Comparison of ENCODE assay signal across 31 mouse cellular contexts in the genomic region with DNA sequence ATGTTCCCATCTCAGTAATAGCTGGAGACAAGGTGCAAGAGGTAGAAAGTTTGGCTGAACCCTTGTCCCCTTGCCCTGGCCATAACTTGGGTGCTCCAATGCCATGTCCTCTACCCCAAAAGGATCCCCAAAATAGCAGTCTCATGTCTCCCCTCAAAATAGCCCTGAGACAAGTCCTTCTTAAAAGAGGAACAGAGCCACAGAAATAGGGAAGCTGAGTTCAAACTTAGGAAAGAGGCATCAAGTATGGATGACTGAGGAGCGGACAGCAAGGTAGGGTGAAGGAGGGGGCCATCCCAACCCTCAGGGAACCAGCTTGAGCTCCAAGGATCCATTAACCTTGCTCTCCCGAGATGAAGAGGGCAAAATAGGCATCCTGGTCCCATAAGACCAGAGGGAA. TPM values are rescaled to one million over a fixed set of nuclear protein-coding genes. Genes with fewer than 3 reads are reported as not detected.
DNase-seq lines count a peak whose midpoint lies in the region; ATAC-seq and TF ChIP-seq lines count a peak whose summit lies in the region.
"Had no signal": no experiment of that assay in that cellular context is flagged by ENCODE, and none has a peak within 500 bp of the region (broad histone marks: within the 10 kb centered on the region; RNA-seq: fewer than 3 reads in every experiment).

No protein-coding gene starts in this region.

- no peak for ATAC-seq in lung, postnatal 0 days
- ATAC-seq in neutrophil, adult 5-6 weeks (ENCODE audit: extremely low read depth, insufficient number of reproducible peaks, low FRiP score, poor library complexity, severe bottlenecking): peak; percentile 28; the same call in 1 of the 2 replicates
- ATAC-seq in hindbrain, embryonic 11.5 days (ENCODE audit: low FRiP score): no peak
- ATAC-seq: forebrain, embryonic 16.5 days; intestine, postnatal 0 days; Patski had no signal

- H3K27me3 ChIP-seq in lung, postnatal 0 days (replicated peaks; ENCODE audit: insufficient read depth, low read length): no peaks in the 10 kb centered on the region
- no peaks in the 10 kb centered on the region for H3K27me3 ChIP-seq in midbrain, embryonic 10.5 days (ENCODE audit: low read depth, poor library complexity, severe bottlenecking)
- no peaks in the 10 kb centered on the region for H3K27me3 ChIP-seq in hindbrain, embryonic 11.5 days (ENCODE audit: control insufficient read depth, insufficient read depth, low read length)
- H3K27me3 ChIP-seq: heart, embryonic 15.5 days; hindbrain, embryonic 13.5 days; limb, embryonic 13.5 days; liver, embryonic 13.5 days; neural tube, embryonic 15.5 days; Patski had no signal

- H3K27ac ChIP-seq in lung, postnatal 0 days (ENCODE audit: low read length): no peak overlapping the region
- H3K27ac ChIP-seq in macrophage: peak overlapping the region; percentile 100
- no peak overlapping the region for H3K27ac ChIP-seq in midbrain, embryonic 10.5 days (replicated peaks)
- H3K27ac ChIP-seq in hindbrain, embryonic 11.5 days (ENCODE audit: low read depth, low read length): no peak overlapping the region
- H3K27ac ChIP-seq: heart, embryonic 15.5 days; hindbrain, embryonic 13.5 days; limb, embryonic 13.5 days; liver, embryonic 13.5 days; neural tube, embryonic 15.5 days had no signal

- H3K4me3 ChIP-seq in lung, postnatal 0 days (ENCODE audit: low read depth, low read length): no peak overlapping the region
- peak overlapping the region; percentile 92 for H3K4me3 ChIP-seq in macrophage (ENCODE audit: inconsistent target)
- H3K4me3 ChIP-seq in midbrain, embryonic 10.5 days: no peak overlapping the region
- no peak overlapping the region for H3K4me3 ChIP-seq in hindbrain, embryonic 11.5 days (ENCODE audit: low read depth, low read length)
- H3K4me3 ChIP-seq: erythroblast, embryonic 14.5 days; heart, embryonic 15.5 days; hindbrain, embryonic 13.5 days; limb, embryonic 13.5 days; liver, embryonic 13.5 days; neural tube, embryonic 15.5 days had no signal

- TF ChIP-seq CTCF in lung, postnatal 0 days (IDR thresholded peaks at IDR 0.05): no peak

- DNase-seq in lung, postnatal 0 days (ENCODE audit: low spot score): peak; percentile 35
- no peak for DNase-seq in lung, postnatal 25 days (ENCODE audit: low spot score)
- DNase-seq in brain, adult 2 months (ENCODE audit: low read depth, low spot score): peak; percentile 21
- no peak for DNase-seq in midbrain, embryonic 10.5 days (ENCODE audit: low spot score)
- DNase-seq in hindbrain, embryonic 11.5 days (ENCODE audit: low spot score): no peak
- no peak for DNase-seq in left cerebral cortex, postnatal 10 days (ENCODE audit: extremely low spot score in 1 of 2, low spot score in 2 of 2)
- DNase-seq: adrenal gland, postnatal 10 days; B cell, adult 2 months; cerebellum, adult 18-20 months; cerebellum, postnatal 10 days; kidney, adult 9 months; kidney, postnatal 10 days; liver, embryonic 13.5 days; lung, adult 18-20 months; lung, postnatal 10 days; midbrain, embryonic 14.5 days; thymus, postnatal 14 days had no signal

- 54% methylated on average over 2 of the region's 2 CpGs for WGBS in lung, postnatal 0 days
- WGBS in macrophage (ENCODE audit: missing documents): 4% methylated on average over 2 of the region's 2 CpGs
- WGBS in midbrain, embryonic 10.5 days: 73% methylated on average over 2 of the region's 2 CpGs
- WGBS in hindbrain, embryonic 11.5 days: 73% methylated on average over 2 of the region's 2 CpGs

- H3K79me2 ChIP-seq in macrophage (ENCODE audit: inconsistent target): peaks cover 64% of the 10 kb centered on the region

- no peak overlapping the region for H3K4me2 ChIP-seq in lung, postnatal 0 days (replicated peaks; ENCODE audit: low read depth, low read length)
- H3K4me2 ChIP-seq in hindbrain, embryonic 11.5 days (replicated peaks; ENCODE audit: low read depth, low read length): no peak overlapping the region
- H3K4me2 ChIP-seq: heart, embryonic 15.5 days; hindbrain, embryonic 13.5 days; limb, embryonic 13.5 days; liver, embryonic 13.5 days; neural tube, embryonic 15.5 days had no signal

- no peak for TF ChIP-seq EP300 in lung, postnatal 0 days (IDR thresholded peaks at IDR 0.05)

- no peaks in the 10 kb centered on the region for H3K9me3 ChIP-seq in lung, postnatal 0 days (ENCODE audit: low read length)
- H3K9me3 ChIP-seq in midbrain, embryonic 10.5 days (replicated peaks): no peaks in the 10 kb centered on the region
- H3K9me3 ChIP-seq in hindbrain, embryonic 11.5 days (ENCODE audit: control insufficient read depth, low read length): no peaks in the 10 kb centered on the region
- H3K9me3 ChIP-seq: heart, embryonic 15.5 days; hindbrain, embryonic 13.5 days; limb, embryonic 13.5 days; liver, embryonic 13.5 days; neural tube, embryonic 15.5 days had no signal

- intact Hi-C loops in left cerebral cortex, postnatal 10 days (cut with DNase I): no loop called here

- no peak overlapping the region for H3K9ac ChIP-seq in lung, postnatal 0 days (replicated peaks; ENCODE audit: low read depth)
- no peak overlapping the region for H3K9ac ChIP-seq in hindbrain, embryonic 11.5 days (ENCODE audit: low read depth, low read length)
- H3K9ac ChIP-seq: heart, embryonic 15.5 days; hindbrain, embryonic 13.5 days; limb, embryonic 13.5 days; liver, embryonic 13.5 days; neural tube, embryonic 15.5 days had no signal

- no peaks in the 10 kb centered on the region for H3K4me1 ChIP-seq in lung, postnatal 0 days (ENCODE audit: insufficient read depth, low read depth, low read length)
- H3K4me1 ChIP-seq in midbrain, embryonic 10.5 days: no peaks in the 10 kb centered on the region
- no peaks in the 10 kb centered on the region for H3K4me1 ChIP-seq in hindbrain, embryonic 11.5 days (replicated peaks; ENCODE audit: control insufficient read depth, insufficient read depth, low read length)
- H3K4me1 ChIP-seq: heart, embryonic 15.5 days; hindbrain, embryonic 13.5 days; limb, embryonic 13.5 days; neural tube, embryonic 15.5 days had no signal

- H3K36me3 ChIP-seq in lung, postnatal 0 days (ENCODE audit: insufficient read depth, low read length): no peaks in the 10 kb centered on the region
- H3K36me3 ChIP-seq in macrophage (ENCODE audit: inconsistent target): peaks cover 30% of the 10 kb centered on the region
- no peaks in the 10 kb centered on the region for H3K36me3 ChIP-seq in midbrain, embryonic 10.5 days
- H3K36me3 ChIP-seq in hindbrain, embryonic 11.5 days (ENCODE audit: control insufficient read depth, insufficient read depth, low read length): no peaks in the 10 kb centered on the region
- H3K36me3 ChIP-seq: heart, embryonic 15.5 days; hindbrain, embryonic 13.5 days; limb, embryonic 13.5 days; liver, embryonic 13.5 days; neural tube, embryonic 15.5 days had no signal

RNA-seq across cellular contexts. Expression of gene Trem2, which starts 1.1 kb away (rescaled TPM):
- polyA plus RNA-seq in lung, postnatal 0 days (2015; fragmentation: Nextera tagmentation; extraction: Ambion mirVana): 5.1 and 6.8 TPM in 2 replicates
- total RNA-seq in macrophage (2018; cell fraction: chromatin; rRNA removed): 100 to 1,000 TPM in 14 of 26 experiments, 10 to 100 TPM in 12; 29.1 to 515 (median 123) TPM
- 1,000 to 10,000 TPM in 13 of 26 experiments, 100 to 1,000 TPM in 13; 304 to 1,510 (median 741) TPM for total RNA-seq in macrophage (2018; cell fraction: cytosol; rRNA removed)
- total RNA-seq in macrophage (2018; cell fraction: nucleus; rRNA removed): 1,000 to 10,000 TPM in 6 of 26 experiments, 100 to 1,000 TPM in 20; 159 to 1,349 (median 465) TPM
- polyA plus RNA-seq in macrophage (2018): 965 to 1,222 TPM (median 1,131 TPM) in 3 replicates
- 2.6 and 3.7 TPM in 2 replicates for total RNA-seq in neutrophil, adult 5-6 weeks (2017)
- polyA plus RNA-seq in midbrain, embryonic 10.5 days (2016; fragmentation: Nextera tagmentation; extraction: Ambion mirVana): 1.7 and 2.3 TPM in 2 replicates
- 3.0 and 3.6 TPM in 2 replicates for polyA plus RNA-seq in hindbrain, embryonic 11.5 days (2014; fragmentation: Nextera tagmentation; extraction: Ambion mirVana)
- 1 to 10 TPM; 6.4 to 6.9 TPM for total RNA-seq in left cerebral cortex, postnatal 10 days (2021)
- total RNA-seq: megakaryocyte-erythroid progenitor cell, adult 5-6 weeks had no signal

RNA-seq across cellular contexts. Expression of gene Treml1, which starts 12.4 kb away (rescaled TPM):
- polyA plus RNA-seq in lung, postnatal 0 days (2015; fragmentation: Nextera tagmentation; extraction: Ambion mirVana): 4.3 and 5.0 TPM in 2 replicates
- total RNA-seq in macrophage (2018; cell fraction: chromatin; rRNA removed): 10 to 100 TPM in 21 of 26 experiments, 1 to 10 TPM in 5; 2.8 to 59.7 (median 18.2) TPM
- 1 to 10 TPM in 3 of 26 experiments, under 1 TPM in 20, not detected in 3; 0.18 to 2.1 (median 0.56) TPM for total RNA-seq in macrophage (2018; cell fraction: cytosol; rRNA removed)
- 10 to 100 TPM in 14 of 26 experiments, 1 to 10 TPM in 12; 1.4 to 39.3 (median 13.3) TPM for total RNA-seq in macrophage (2018; cell fraction: nucleus; rRNA removed)
- 2.0 to 2.7 TPM (median 2.4 TPM) in 3 replicates for polyA plus RNA-seq in macrophage (2018)
- total RNA-seq in neutrophil, adult 5-6 weeks (2017): 7.0 and 9.8 TPM in 2 replicates
- 2.0 and 2.7 TPM in 2 replicates for polyA plus RNA-seq in midbrain, embryonic 10.5 days (2016; fragmentation: Nextera tagmentation; extraction: Ambion mirVana)
- 2.2 and 3.1 TPM in 2 replicates for polyA plus RNA-seq in hindbrain, embryonic 11.5 days (2014; fragmentation: Nextera tagmentation; extraction: Ambion mirVana)
- total RNA-seq in left cerebral cortex, postnatal 10 days (2021): under 1 TPM; 0.45 to 0.99 TPM
- total RNA-seq: gastrocnemius, adult 8-10 months; layer of hippocampus, postnatal 25 days had no signal
- polyA plus RNA-seq: Patski had no signal

RNA-seq across cellular contexts. Expression of gene B430306N03Rik, which starts 31.3 kb away (rescaled TPM):
- 0.58 and 0.92 TPM in 2 replicates for polyA plus RNA-seq in lung, postnatal 0 days (2015; fragmentation: Nextera tagmentation; extraction: Ambion mirVana)
- total RNA-seq in macrophage (2018; cell fraction: chromatin; rRNA removed): 100 to 1,000 TPM in 1 of 26 experiments, 10 to 100 TPM in 23, 1 to 10 TPM in 2; 5.0 to 104 (median 38.2) TPM
- 10 to 100 TPM in 25 of 26 experiments, 1 to 10 TPM in 1; 8.4 to 75.4 (median 35.8) TPM for total RNA-seq in macrophage (2018; cell fraction: cytosol; rRNA removed)
- total RNA-seq in macrophage (2018; cell fraction: nucleus; rRNA removed): 100 to 1,000 TPM in 6 of 26 experiments, 10 to 100 TPM in 20; 14.3 to 189 (median 63.5) TPM
- 36.0 to 70.3 TPM (median 51.1 TPM) in 3 replicates for polyA plus RNA-seq in macrophage (2018)
- total RNA-seq in neutrophil, adult 5-6 weeks (2017): 99.2 and 102 TPM in 2 replicates
- polyA plus RNA-seq in midbrain, embryonic 10.5 days (2016; fragmentation: Nextera tagmentation; extraction: Ambion mirVana): 0.06 TPM in 1 of 2 replicates, not detected in the other
- 0.04 TPM in 1 of 2 replicates, not detected in the other for polyA plus RNA-seq in hindbrain, embryonic 11.5 days (2014; fragmentation: Nextera tagmentation; extraction: Ambion mirVana)
- total RNA-seq in left cerebral cortex, postnatal 10 days (2021): not detected
- total RNA-seq: gastrocnemius, adult 8-10 months had no signal
- polyA plus RNA-seq: forebrain, embryonic 11.5 days; forebrain, embryonic 16.5 days had no signal

RNA-seq across cellular contexts. Expression of gene Treml2, which starts 48.0 kb away (rescaled TPM):
- 0.40 and 0.54 TPM in 2 replicates for polyA plus RNA-seq in lung, postnatal 0 days (2015; fragmentation: Nextera tagmentation; extraction: Ambion mirVana)
- total RNA-seq in macrophage (2018; cell fraction: chromatin; rRNA removed): 10 to 100 TPM in 8 of 26 experiments, 1 to 10 TPM in 18; 1.0 to 22.0 (median 6.9) TPM
- total RNA-seq in macrophage (2018; cell fraction: cytosol; rRNA removed): 10 to 100 TPM in 22 of 26 experiments, 1 to 10 TPM in 4; 7.6 to 58.7 (median 25.9) TPM
- total RNA-seq in macrophage (2018; cell fraction: nucleus; rRNA removed): 10 to 100 TPM in 18 of 26 experiments, 1 to 10 TPM in 8; 5.2 to 57.1 (median 22.5) TPM
- polyA plus RNA-seq in macrophage (2018): 10.8 to 16.6 TPM (median 14.5 TPM) in 3 replicates
- 145 and 151 TPM in 2 replicates for total RNA-seq in neutrophil, adult 5-6 weeks (2017)
- polyA plus RNA-seq in midbrain, embryonic 10.5 days (2016; fragmentation: Nextera tagmentation; extraction: Ambion mirVana): 0.24 and 0.53 TPM in 2 replicates
- 0.08 and 0.09 TPM in 2 replicates for polyA plus RNA-seq in hindbrain, embryonic 11.5 days (2014; fragmentation: Nextera tagmentation; extraction: Ambion mirVana)
- total RNA-seq in left cerebral cortex, postnatal 10 days (2021): under 1 TPM; 0.36 to 0.51 TPM
- polyA plus RNA-seq: forebrain, embryonic 16.5 days; intestine, postnatal 0 days; Patski had no signal

Comparison
In these comparisons a context has a peak if more than half of its experiments do, and no peak if none do; other contexts are left out.
1. DNase-seq: peak in lung, postnatal 0 days (single experiment) and brain, adult 2 months (single experiment); none in lung, postnatal 25 days (single experiment), midbrain, embryonic 10.5 days (single experiment), hindbrain, embryonic 11.5 days (single experiment) and left cerebral cortex, postnatal 10 days (0 of 2).
2. RNA of gene Trem2, which starts 1.1 kb away (polyA plus RNA-seq): 965 to 1,222 TPM in macrophage; 5.1 to 6.8 TPM in lung, postnatal 0 days, 3.0 to 3.6 TPM in hindbrain, embryonic 11.5 days and 1.7 to 2.3 TPM in midbrain, embryonic 10.5 days; every median in the first group is over 100 times any median in the second.
3. RNA of gene B430306N03Rik, which starts 31.3 kb away (polyA plus RNA-seq): 36.0 to 70.3 TPM in macrophage; 0.58 to 0.92 TPM in lung, postnatal 0 days, 0.06 TPM in midbrain, embryonic 10.5 days and 0.04 TPM in hindbrain, embryonic 11.5 days; every median in the first group is over 10 times any median in the second.